Mouse (Mus musculus) heart, adult 8-10 months (tissue): ENCODE measurements around the gene Tmem53. TPM values are rescaled to one million over a fixed set of nuclear protein-coding genes. Genes with fewer than 3 reads are reported as not detected.
"Not testable (repeated sequence)": the region's sequence is repeated elsewhere in the genome, so short reads cannot be mapped to it uniquely, and the experiment has no call there.

ENCODE experiments used
- DNase-seq: peaks from one replicate; pipeline ENCODE4 v3.0.0; 2022; ENCODE audit warnings: low spot score
- total RNA-seq, 4 experiments: library from RNA; stranded (reverse); gene quantifications; 2 replicates each; pipeline ENCODE4 v1.2.4; 2022

Tmem53 gene
- total RNA-seq, 4 experiments from 2014 or later: 22.3 to 37.6 (median 30.1) TPM

DNA sequence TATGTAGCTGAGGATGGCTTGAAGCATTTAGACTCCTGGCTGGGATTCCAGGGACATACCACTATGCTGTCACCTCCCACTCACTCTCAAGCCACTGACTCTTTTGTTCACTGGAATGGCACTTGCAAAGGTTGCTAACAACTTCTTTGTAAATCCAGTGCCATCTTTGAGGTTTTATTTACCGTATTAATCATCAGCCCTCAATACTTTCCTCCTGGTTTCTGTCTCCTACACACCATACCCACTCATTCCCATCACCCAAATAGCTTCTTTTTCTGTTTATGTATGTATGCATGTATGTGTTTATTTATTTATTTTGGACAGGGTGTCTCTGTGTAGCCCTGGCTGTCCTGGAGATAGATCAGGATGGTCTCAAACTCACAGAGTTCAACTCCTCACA lies 769 bp upstream of the Tmem53 start:
- no peak for DNase-seq

DNA sequence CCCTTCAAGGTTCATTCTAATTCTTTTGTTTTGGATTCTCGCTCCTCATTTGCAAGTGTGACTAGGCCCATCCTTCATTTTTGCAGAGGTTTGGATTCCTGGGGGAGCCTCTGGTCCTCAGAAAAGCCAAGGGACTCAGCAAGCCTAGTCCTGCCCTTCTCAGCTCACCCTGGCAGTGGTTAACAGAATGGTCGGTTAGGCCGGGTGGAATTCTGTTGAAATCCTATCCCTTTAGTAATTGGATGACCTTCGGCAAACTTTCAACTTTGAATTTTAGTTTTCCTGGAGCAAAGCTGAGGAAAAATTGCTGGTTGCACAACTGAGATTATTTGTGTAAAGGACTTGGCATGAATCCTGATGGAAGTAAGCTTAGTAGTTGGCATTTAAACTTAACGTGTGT lies 600 bp downstream of the Tmem53 start:
- DNase-seq: peak; percentile 36

DNA sequence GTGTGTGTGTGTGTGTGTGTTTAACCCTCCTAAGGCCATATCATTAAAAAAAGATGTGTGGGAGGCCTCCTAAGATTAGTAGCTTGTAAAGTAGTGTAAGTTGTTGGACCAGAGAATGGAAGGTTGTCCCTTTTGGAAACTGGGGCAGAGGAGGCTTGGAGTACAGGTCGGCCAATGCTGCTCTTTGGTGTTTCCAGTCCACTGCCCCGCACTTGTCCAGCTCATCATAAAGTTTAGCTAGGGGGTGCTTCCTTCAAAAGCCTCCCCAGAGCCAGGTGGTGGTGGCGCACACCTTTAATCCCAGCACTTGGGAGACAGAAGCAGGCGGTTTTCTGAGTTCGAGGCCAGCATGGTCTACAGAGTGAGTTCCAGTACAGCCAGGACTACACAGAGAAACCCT lies 1.0 kb downstream of the Tmem53 start:
- DNase-seq: no peak

DNA sequence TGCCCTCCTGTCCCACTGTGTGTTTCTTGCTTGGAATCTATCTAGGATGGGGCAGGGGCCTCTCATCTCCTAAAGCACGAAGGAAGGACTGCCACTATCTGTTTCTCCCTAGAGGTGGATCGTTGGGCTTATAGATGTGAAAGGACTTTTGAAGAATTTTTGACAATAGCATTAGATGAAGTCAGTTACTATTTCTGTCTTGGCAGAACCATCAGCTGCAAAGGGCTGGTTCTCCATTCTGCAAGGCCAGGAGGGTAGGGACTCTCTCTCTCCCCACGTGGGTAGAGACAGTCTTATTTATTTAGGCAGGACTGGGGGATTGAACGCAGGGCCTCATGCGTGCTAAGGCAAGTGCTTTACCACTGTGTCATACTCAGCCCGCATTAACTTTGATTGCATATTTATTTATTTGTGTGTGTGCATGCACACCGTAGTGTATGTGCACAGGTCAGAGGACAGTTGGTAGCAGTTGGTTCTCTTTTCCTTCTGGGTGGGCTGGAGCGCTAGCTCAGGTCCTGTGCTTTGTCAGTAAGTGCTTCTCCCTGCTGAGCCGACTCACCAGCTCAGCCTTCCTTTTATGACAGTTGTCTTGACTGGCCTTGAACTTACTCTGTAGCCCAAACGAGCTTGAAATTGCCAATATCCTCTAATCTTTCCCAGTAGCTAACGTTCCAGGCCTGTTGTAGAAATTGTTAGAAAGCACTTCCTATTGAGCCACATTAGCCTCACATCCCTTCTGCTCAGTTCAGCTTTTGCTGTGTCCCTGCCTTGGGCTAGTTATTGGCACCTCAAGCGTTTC lies 1.7 kb downstream of the Tmem53 start:
- DNase-seq: no peak

DNA sequence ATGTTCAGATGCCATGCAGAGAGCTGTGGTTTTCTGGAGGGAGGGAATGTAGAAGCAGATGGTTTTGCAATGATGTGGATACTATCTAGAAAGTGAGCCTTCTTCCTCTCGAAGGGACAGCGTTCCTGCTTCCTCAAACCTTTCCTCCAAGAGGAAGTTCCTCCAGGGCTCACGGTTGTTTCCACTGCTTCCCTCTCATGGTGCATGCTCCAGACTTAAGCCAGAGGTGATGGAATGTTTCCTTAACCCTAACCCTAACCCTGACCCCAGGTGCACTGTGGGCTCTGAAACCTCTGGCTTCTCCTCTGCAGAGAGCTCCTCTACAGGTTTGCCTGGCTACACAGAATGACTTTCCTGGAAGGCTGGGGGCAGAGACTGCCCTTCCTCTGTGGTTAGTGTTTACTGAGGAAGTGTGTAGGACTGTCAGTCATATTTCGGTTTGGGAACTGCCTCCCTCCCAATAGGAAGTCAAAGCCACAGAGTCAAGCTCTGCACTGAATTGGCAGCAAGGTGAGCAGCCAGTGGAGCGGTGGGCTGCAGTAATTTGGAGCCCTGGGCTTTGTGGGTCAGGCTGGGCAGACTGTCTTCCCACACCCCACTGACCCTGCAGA lies 2.4 kb downstream of the Tmem53 start:
- DNase-seq: no peak

DNA sequence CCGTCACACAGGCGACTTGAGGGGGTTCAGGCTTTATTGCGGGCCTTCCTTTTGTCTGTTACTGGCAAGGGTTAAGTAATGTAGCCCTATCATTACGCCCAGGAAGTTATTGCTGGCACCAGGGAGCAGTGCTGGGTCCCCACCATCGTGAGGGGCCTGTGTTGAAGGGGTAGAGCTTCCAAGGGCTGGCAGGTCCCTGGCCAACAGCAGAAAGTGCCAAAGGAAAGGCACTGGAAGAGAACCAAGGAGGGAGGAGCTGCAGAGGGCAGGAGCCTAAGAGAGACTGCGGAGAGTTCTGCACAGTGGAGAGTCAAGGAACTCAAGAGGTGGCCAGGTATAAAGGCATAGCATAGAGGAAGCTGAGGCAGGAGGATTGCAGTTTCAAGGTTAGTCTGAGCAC lies 2.9 kb downstream of the Tmem53 start:
- DNase-seq: no peak

DNA sequence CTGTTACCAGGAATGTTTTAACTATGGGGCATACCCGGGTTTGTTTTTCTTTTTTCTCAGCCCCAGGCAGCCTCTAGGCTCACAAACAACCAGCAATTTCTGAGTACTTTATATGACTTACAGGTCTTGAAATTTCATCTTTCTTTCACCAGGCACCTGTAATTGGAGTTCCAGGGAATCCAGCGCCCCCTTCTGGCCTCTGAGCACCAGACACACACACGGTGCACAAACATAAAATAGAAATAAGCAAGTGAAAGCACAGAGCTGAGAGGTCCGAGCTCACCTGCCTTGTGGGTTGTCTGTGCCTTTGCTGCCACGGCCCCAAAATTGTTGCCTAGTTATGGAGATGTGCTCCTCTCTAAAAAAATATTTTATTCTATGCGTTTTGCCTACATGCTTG lies 8.2 kb downstream of the Tmem53 start:
- not testable (repeated sequence) for DNase-seq

DNA sequence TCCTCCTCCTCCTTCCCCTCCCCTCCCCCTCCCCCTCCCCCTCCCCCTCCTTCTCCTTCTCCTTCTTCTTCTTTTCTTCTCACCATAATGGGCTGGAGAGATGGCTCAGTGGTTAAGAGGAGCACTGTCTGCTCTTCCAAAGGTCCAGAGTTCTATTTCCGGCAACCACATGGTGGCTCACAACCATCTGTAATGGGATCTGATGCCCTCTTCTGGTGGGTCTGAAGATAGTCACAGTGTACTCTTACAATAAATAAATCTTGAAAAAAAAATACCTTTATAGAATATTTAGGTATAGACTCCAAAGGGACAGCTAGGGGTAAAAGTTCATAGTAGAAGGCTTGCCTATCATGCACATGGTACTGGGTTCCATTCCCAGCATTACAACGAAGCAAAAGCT lies 9.5 kb downstream of the Tmem53 start:
- DNase-seq: no peak

DNA sequence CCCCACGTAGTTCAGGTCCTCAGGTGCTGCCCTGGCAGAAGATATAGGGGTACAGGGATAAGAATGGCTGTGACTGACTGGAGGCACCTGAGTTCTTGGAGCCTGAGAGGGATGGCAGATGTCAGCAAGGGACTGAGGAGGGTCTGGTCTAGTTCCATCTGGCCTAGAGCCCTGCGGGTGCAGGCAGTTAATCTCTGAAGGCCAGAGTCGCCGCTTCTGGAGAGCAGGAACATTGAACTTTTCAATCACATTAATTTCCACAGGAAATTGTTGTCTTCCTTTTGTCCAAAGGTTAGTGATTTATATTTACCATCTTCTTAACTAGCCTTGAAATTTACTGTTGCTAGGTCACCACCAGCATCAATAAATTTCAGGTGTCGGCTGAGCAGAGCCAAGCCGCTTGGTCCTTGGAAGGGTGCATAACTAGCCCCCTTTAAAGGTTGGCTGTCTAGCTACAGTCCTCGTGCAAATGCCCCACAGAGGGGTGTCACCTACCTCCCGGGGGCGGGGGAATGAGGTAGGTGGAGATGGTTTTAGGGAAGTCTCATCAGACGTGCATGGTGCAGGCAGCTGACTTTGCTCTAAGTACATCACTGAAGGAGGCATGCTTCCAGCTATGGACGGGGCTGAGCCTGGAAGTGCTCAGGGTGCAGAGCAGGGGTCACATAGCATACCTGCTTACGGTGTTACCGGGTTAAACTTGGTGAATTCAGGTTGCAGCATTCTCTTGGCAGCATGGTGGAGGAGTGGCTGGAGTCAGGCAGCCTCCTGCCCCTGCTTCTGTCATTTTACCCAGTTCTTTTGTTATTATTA lies 10.6 kb downstream of the Tmem53 start:
- no peak for DNase-seq

DNA sequence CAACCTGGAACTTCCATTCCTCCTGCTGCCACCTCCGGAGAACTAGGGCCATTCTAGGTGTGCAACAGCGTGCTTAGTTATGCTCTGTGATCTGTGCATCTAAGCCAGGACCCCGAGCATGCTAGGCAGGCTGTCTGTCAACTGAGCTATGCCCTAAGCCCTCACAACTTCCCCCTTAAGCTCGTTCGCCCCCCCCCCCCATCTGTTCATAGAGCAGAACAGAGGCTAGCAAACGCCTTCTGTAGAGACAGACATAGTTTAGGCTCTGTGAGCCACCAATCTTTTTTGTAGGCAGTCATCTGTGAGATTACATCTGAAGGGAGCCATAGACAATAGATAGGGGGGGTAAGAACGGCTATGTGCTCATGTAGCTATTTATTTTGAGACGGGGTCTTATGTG lies 11.2 kb downstream of the Tmem53 start:
- no peak for DNase-seq

DNA sequence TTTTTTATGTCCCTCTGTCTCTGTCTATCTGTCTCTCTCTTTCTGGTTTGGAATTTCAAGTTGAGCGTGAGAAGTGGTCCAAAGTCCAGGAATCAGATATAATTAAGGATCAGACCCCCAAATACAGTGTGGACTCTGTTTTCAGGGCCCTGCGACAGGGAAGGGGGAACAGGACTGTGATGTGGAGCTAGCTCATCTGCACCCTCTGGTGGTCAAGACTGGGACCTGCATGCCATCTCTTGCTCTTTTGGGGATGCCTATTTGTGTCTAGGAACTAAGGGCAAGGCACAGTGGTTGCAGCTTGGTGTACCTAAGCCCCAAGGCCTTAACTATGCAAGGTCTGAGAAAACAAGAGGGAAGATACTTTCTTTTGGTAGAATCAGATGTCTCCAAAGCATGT lies 15.5 kb downstream of the Tmem53 start:
- peak; percentile 80 for DNase-seq

DNA sequence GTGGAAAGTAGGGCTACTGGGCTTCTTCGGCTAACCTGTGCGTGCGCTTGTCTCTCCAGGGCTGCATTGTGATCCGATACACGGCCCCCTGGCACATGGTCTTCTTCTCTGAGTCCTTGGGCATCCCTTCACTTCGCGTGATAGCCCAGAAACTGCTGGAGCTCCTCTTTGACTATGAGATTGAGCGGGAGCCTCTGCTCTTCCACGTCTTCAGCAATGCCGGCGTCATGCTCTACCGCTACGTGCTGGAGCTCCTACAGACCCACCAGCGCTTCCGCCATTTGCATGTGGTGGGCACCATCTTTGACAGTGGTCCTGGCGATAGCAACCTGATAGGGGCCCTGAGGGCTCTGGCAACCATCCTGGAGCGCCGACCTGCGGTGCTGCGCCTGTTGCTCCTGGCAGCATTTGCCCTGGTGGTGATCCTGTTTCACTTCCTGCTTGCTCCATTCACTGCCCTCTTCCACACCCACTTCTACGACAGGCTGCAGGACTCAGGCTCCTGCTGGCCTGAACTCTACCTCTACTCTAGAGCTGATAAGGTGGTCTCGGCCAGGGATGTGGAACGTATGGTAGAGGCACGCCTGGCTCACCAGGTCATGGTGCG lies 16.2 kb downstream of the Tmem53 start:
- no peak for DNase-seq

DNA sequence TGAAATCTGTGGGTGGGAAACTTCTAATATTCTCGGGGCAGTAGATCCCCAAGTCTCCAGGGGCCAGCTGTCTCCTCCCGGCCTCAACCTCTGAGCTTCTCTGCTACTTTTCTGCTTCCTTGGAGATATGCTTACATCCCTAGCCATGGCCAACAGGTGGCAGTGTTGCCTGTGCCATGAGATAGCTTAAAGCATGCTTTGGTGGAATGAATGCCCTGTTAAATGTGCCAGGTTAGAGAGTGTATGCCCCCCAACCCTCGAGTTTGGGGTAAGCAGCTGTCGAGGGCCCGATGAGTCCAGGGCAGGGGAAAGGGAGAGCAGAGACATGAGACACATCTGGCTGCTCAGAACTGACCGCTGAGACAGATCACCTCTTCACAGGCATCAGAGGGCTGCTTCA lies 18.5 kb downstream of the Tmem53 start:
- peak; percentile 57 for DNase-seq

DNA sequence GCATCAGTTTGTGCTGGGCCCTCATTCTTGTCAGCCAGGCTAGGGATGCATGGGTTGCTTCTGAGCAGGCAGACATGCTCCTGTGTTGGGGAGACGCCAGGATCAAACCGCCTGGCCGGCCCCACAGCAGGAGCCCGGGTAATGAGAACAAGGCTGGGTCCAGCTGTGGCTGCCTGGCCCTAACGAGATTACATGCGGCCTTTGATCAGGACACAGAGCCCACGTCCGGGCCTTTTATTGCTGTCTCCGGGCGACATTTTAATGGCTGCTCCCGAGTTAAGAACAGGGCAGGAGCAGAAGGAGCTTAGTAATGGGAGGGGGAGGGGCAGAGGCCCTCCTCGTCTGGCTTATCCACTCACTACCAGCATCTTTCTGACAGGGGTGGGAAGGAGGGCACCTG lies 20.7 kb downstream of the Tmem53 start:
- DNase-seq: no peak

DNA sequence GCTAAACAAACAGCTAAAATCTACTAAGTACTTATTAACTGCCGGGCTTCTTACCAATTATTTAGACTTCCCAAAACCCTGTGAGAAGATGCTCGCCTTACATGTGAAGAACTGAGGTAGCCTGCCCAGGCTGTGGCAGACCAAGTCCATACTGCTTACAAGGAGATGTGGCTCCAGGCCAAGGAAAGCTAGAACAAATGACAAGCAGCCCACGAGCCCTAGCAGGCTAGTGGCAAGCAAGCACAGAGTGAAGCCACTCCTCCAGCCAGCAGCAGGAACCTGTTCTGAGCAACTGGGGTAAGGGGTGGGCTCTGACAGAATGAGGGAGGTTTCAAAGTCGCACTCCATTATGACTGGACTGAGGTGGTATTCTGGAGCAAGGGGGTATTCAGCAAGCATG lies 23.0 kb downstream of the Tmem53 start:
- DNase-seq: no peak

DNA sequence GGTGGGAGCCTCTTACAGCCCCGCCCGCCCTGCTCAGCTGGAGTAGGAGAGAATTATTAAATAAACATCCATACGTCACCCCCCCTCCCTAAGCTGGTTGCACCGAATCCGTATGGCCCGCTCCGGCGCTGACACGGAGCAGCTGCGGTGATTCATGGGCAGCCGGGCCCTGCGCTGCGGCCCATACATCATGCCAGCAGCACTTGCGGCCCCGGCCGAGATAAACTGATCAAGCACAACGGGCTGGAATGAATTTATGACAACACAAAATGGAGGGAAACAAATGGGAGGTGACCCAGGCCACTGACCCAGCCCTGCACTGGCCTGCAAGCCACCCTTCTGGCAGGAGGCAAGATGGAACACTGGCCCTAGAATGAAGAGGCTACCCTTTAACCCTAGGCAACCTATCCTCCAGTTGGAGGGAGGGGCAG lies 24.5 kb downstream of the Tmem53 start:
- no peak for DNase-seq

DNA sequence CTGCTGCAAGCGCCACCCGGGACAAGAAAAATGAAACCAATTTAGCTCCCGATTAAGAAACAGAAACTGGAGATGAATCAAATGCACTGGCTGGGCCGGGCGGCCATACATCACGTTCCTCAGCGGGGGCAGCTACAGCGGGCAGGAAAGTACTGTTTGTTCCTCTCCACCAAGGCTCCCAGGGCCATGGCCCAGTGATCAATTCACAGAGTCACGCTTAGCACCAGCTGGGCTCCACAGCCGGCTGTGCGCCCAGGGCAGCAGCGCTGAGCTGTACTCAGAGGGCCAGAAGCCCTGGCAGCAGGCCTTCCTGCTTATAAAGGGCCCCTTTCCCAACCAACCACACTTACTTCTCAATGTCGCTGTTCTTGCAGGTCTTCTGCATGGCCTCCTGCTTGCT lies 25.3 kb downstream of the Tmem53 start:
- no peak for DNase-seq

DNA sequence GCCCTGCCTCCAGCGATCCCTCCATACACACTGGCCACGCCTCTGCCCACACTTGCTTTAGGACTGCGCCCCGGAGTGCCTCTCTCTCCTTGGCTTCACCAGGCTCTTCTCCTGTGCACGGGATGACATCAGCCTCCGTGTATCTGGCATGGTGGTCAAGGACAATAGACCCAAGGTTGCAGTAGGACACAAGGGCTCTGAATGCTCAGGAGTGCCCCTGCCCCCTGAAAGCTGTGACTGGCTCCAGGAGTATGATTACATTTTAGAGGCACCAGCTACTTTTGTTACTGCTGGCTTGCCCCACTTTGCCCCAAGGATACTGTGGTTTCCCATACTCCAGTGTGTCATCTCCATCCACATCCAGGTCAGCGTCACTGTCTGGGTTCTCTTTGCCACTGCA lies 25.9 kb downstream of the Tmem53 start:
- no peak for DNase-seq

DNA sequence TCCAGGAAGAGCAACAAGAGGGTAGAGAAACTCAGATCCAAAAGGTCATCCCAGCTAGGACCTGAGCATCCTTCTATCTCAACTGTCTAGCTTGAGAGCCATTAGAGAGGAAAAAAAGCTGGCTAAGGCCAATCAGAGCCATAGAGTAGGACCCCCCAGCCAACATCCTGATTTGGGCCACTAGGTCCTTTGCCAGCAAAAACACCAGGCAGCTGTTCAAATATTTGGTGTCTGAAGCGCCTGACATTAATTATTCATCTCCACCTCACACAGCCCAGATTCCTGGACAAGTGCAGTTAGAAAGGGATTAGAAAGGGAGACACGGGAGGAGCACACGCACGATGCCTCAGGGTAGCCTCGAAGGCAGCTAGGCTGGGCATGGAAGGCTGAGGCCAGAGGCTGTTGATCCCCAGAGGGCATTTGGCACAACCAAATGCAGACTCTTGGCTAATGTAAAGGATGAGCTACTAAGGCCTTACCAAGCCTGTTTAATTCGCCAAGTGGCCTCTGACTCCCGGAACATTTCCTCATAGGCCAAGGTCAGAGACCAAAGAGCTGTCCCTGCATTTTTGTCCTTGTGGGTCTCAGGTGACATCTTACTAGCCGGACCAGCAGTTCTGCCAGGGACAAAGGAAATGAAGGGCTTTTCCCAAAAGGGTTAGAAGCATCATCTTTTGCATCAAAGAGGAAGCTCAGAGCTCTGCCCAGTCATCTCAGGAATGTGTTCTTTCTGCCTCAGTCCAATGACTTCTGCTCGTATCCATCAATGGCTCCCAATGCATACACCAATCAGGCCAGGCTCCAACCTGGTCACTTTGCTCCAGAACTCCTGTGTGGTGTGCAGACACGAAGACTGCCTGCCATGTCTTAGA lies 26.9 kb downstream of the Tmem53 start:
- DNase-seq: no peak

DNA sequence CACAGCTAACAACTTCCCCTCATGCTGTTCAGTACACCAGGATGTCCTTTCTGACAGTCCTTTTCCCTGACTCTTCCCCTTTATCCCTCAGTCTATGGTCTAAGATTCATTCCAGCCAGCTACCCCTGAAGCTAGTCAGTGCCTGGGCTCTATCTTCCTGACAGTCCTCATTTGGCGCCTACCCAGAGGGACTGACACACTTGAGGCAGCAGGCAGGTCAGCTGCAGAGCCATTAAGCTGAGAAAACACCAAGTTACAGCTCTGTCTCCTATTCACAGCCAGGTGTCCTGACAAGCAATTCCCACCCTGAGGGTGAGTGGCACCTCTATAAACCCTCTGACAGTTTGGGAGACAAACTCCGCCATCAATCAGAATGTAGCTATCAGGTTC lies 27.5 kb downstream of the Tmem53 start:
- DNase-seq: no peak

DNA sequence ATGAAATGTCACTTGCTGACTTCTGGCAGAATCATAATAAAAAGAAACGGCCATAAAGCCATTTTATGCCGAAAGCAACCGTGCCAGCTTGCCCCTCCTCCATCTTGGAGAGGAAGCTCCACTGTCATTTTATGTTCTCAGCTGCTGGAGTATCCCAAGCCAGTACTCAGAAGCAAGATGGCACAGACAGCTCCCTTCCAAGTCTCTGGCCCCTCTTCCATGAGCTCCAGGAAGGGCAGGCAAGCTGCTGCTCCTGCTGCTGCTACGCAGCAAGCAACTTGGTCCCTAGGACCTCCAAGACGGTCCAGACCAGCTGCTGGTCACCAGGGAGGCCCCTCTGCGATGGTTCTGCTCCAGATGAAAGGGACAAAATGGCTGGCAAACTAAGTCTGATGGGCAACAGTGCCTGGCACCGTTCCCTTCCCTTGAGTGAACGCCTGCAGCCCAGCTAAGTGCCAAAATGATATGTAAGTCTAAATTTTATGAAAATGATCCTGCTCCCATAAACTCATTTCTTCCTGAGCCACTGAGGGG lies 28.7 kb downstream of the Tmem53 start:
- no peak for DNase-seq
